Mouse (Mus musculus) megakaryocyte-erythroid progenitor cell, adult 5-6 weeks (primary cell): ENCODE results near the gene Cdh16. TPM values are rescaled to one million over a fixed set of nuclear protein-coding genes. Genes with fewer than 3 reads are reported as not detected.
"Not testable (repeated sequence)": the region's sequence is repeated elsewhere in the genome, so short reads cannot be mapped to it uniquely, and the experiment has no call there.

Source experiments
- ATAC-seq: replicated peaks from 2 replicates; pipeline ENCODE4 v1.8.0; 2016; ENCODE audit warnings: mild to moderate bottlenecking, inconsistent platforms; ENCODE audit not compliant: severe bottlenecking, poor library complexity, low FRiP score, low TSS enrichment
- total RNA-seq, 2 experiments: library from RNA; stranded (forward) in 1 of 2; stranded (reverse) in 1 of 2; fragments of 200-1000, 215-1000 nt in 1 of 2; fragments of >200 nt in 1 of 2; fragmentation: Nextera tagmentation in 1 of 2; gene quantifications; 2 replicates each; pipeline ENCODE4 v1.2.3; 2014 to 2017

Cdh16 gene
- not detected in 2 replicates for total RNA-seq (2014; fragmentation: Nextera tagmentation)
- not detected in 2 replicates for total RNA-seq (2017)

- ATAC-seq, result no peak
Observed at GRCm38 (mm10) chr8:104624161-104624560, at the start of gene Cdh16. Gene Cdh16, minus strand, starts transcription at chr8:104624396.

DNA sequence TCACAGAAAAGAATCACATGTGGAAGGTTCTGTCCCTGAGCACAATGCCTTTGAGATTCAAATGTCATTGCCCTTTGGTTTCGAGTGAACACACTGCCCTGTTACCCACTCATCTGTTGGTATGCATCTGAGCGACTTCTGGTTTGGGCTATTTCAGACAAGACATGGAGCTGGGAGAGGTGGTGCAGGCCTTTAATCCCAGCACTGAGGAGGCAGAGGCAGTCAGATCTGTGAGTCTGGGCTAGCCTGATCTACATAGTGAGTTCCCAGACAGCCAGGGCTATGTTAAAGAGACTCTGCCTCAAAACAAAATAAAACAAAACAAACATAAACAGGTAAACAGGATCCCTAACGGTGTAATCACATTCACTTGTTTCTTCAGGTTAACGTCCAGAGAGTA, 31.4 kb upstream of the Cdh16 start:
- no peak for ATAC-seq

GRCm38 (mm10) chr8:104654984-104655383, 30.8 kb upstream of the Cdh16 start:
- peak; percentile 100 for ATAC-seq

- not testable (repeated sequence) for ATAC-seq
Observed at GRCm38 (mm10) chr8:104644187-104644586, 20.0 kb upstream of the Cdh16 start.

DNA sequence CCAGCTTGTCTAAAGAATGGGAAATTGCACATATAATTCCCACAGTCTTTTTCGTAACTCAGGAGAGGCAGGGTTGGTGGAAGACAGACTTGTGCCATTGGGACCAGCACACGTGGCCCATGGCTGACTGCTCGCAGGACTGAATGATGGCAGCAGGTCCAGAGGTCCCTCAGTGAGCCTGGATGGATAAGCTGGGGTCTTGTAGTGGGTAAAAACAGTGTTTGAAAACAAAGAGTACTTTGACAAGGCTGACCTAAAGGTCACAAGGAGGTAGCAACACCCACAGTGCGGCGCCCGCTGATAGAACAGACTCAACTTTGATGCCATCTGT, 18.1 kb upstream of the Cdh16 start:
- no peak for ATAC-seq

- peak; percentile 91 for ATAC-seq
Observed at GRCm38 (mm10) chr8:104641426-104642323, 17.5 kb upstream of the Cdh16 start, which contains the start of gene Ciao2b. Gene Ciao2b, minus strand, starts transcription at chr8:104641965.

DNA sequence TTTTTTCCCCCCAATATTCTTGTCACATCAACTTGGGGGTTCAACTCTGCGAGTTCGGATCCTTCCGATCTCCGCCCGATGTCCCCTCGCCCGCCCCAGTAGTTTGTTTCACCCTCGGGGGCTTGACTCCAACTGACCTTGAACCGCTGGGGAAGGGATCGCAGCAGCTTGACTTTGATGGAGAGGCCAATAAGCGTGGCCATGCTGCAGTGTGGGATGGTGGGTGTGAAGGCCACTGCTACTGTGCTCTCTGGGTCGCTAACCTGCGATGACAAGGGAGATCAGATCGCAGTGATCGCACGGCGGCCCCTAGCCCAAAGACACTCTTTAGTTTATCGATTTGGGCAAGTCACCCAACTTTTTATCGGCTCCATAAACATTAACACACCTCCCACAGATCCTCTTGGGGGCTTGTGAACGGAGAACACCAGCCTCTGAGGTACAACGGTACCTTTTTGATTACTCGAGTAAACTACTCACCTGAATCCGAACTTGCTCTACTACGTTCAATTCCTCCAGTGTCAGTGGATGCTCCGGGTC, 16.7 kb upstream of the Cdh16 start:
- ATAC-seq, result 0 out of 2 replicates have a peak, but pooled peaks have one; percentile 11

GRCm38 (mm10) chr8:104640241-104640640, 16.0 kb upstream of the Cdh16 start:
- no peak for ATAC-seq

DNA sequence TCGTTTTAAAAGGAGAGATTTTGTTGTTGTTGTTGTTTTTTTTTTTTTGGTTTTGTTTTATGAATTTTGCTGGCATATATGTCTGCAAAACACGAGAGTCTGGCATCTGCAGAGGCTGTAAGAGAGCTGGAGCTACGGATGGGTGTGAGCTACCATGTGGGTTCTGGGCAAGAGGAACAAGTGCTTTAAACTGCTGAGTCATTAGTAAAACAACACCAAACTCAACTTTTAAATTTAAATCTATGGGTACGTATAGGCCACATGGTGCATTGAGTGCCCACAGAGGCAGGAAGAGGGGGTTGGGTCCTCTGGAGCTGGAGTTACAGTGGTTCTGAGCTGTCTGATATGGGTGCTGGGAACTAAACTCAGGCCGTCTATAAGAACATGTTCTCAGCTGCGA, 13.8 kb upstream of the Cdh16 start:
- ATAC-seq, result no peak

DNA sequence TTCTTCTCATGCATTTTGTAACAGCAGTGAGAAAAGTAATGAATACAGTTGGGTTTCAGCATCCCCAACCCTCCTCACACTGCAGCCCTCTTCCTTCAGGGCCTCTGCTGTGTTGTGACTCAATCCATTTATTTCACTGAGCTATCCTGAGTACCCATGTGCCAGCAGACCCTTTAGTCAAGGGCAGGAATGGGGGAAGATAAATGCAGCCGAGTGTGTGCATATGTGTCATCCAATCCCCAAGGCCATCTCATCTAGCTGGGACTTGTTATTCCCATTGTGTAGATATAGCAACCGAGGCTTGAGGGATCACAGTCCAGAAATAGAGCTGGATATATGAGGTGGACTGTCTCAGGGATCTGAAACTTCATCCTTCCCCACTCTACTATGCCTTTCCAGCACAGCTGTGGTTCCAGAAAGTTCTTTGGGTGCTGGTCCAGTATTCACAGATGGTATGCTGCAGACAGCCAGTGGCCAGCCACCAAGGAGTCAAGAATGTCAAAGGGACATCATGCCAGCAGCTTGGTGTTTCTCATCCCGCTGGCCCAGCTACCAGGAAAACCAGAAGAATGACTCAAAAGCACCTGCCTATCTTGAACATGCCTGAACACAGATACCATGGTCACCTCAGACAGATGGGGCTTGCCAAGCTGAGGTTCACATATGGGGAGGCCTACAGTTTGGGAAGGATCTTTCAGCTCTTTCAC, 11.0 kb upstream of the Cdh16 start:
- no peak for ATAC-seq

- no peak for ATAC-seq
Observed at GRCm38 (mm10) chr8:104633156-104633744, 9.1 kb upstream of the Cdh16 start.

GRCm38 (mm10) chr8:104632486-104632885, 8.3 kb upstream of the Cdh16 start:
- no peak for ATAC-seq

DNA sequence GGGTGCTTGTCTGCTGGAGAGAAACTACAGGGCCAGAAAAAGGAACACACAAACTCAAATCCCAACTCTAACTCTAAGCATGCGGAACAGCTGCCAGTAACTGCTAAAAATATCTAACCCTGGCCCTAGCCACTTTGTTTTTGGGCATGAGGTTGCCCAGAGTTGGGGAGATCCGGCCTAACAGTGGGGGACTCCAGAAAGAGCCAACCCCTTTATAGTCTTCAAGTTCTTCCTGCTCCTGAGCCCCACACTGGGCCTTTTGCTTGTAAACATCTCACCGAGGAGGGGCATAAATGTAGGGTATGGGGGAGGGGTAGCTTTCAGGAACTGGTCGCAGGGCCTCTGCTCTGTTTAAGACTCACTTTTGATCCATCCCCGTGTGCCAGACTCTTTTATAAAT, 7.8 kb upstream of the Cdh16 start:
- ATAC-seq, result no peak

DNA sequence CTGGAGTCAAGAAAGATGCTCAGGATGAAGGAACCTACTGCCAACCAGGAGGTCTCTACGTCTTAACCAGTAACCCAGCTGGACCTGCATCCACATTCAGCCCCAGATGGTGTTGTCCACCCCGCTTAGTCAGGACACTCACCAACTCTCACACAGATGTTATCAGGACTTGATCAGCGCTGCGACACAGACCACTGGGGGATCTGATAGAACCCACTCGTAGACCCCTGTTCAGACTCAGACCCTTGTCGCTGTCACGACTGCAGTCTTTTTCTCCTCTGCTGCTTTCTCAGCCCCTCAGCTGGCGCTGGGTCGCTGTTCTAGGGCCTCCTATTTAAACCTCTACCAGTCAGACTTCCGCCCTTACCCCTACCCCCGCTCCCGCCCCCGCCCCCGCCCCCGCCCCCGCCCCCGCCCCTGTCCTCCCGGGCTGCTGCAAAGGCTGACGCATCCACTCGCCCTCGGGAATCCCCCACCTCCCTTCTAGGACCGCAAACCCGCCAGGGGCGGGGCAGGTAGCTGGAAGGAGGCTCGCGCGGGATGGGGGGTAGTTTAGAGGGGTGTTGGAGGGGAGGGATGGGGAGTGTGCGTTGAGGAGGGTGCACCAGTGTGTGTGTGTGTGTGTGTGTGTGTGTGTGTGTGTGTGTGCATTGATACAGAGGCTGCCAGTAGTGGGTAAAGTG, 6.9 kb upstream of the Cdh16 start, which contains the start of gene Rrad:
Gene Rrad (minus strand): TSS at position 347 of the 683 bp plus-strand sequence.
- peak; percentile 20 for ATAC-seq

- peak; percentile 45 for ATAC-seq
Observed at GRCm38 (mm10) chr8:104630574-104630973, 6.4 kb upstream of the Cdh16 start.

GRCm38 (mm10) chr8:104630111-104630479, 5.9 kb upstream of the Cdh16 start:
- ATAC-seq, result no peak

GRCm38 (mm10) chr8:104629306-104630110, 5.3 kb upstream of the Cdh16 start:
- ATAC-seq, result peak; percentile 82

- ATAC-seq, result no peak
Observed at GRCm38 (mm10) chr8:104628402-104628801, 4.2 kb upstream of the Cdh16 start.
